Mouse (Mus musculus) embryonic fibroblast, embryonic 13.5 days (primary cell): ENCODE measurements around the gene Cfap46.

ENCODE experiments used
- CTCF ChIP-seq: IDR thresholded peaks from 2 replicates; pipeline ENCODE4 v1.5.1; 2011; ENCODE audit warnings: mild to moderate bottlenecking, control low read depth, low read length, moderate library complexity, borderline replicate concordance; ENCODE audit not compliant: insufficient read depth
- POLR2A ChIP-seq: IDR thresholded peaks from 2 replicates; pipeline ENCODE4 v1.6.1; 2011; ENCODE audit warnings: low read depth, mild to moderate bottlenecking, control low read depth, low read length, moderate library complexity

DNA sequence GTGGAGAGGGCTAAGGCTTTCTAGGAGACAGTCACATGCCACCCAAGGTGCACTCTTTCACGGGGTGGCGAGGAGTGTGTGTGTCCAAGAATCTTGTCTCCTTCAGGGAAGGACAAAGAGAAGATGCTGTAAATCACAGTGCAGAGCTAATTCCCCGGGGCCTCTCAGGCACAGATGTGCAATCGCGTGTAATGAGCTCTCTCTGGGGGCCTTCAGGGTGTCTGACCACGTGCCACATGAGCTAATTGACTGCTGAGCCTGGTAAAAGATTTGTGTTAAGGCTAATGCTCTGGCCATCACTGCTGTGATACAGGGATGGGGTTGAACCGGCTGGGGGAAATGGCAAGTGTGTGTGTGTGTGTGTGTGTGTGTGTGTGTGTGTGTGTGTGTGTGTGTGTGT is 95.7 kb downstream of the Cfap46 start:
- TF ChIP-seq CTCF (no peak), POLR2A (no peak)
